Mouse (Mus musculus): ENCODE measurements around the gene Jpt1. TPM values are rescaled to one million over a fixed set of nuclear protein-coding genes. Genes with fewer than 3 reads are reported as not detected.
A peak's percentile ranks its signal among the peaks of the same experiment; 100 is the strongest.
"Not testable (repeated sequence)": the region's sequence is repeated elsewhere in the genome, so short reads cannot be mapped to it uniquely, and the experiment has no call there.

Gene Jpt1
- polyA plus RNA-seq (2017; shearing (Covaris generic)), result 100 to 1,000 TPM; 506 to 510 TPM

- ATAC-seq, result peak; percentile 95
Observed at GRCm38 (mm10) chr11:115514238-115514663, at the start of gene Jpt1. TSS of gene Jpt1 (minus strand) at chr11:115514387.

GRCm38 (mm10) chr11:115563406-115563805 lies 49.2 kb upstream of the Jpt1 start:
- ATAC-seq, result no peak

- no peak for ATAC-seq
Observed at GRCm38 (mm10) chr11:115555717-115556116, 41.5 kb upstream of the Jpt1 start.

GRCm38 (mm10) chr11:115552783-115553182 lies 38.6 kb upstream of the Jpt1 start:
- no peak for ATAC-seq

- no peak for ATAC-seq
Observed at GRCm38 (mm10) chr11:115543571-115543970, 29.4 kb upstream of the Jpt1 start.

- no peak for ATAC-seq
Observed at GRCm38 (mm10) chr11:115538045-115538444, 23.9 kb upstream of the Jpt1 start.

GRCm38 (mm10) chr11:115536856-115537568 lies 22.8 kb upstream of the Jpt1 start:
- ATAC-seq, result no peak

GRCm38 (mm10) chr11:115536038-115536681 lies 22.0 kb upstream of the Jpt1 start, which contains the start of gene Sumo2:
TSS of gene Sumo2 (minus strand) at chr11:115536276.
- peak; percentile 67 for ATAC-seq

GRCm38 (mm10) chr11:115535401-115536037 lies 21.3 kb upstream of the Jpt1 start:
- ATAC-seq, result peak; percentile 45

GRCm38 (mm10) chr11:115534759-115535371 lies 20.7 kb upstream of the Jpt1 start:
- ATAC-seq, result peak; percentile 1

- ATAC-seq, result not testable (repeated sequence)
Observed at GRCm38 (mm10) chr11:115526446-115526845, 12.3 kb upstream of the Jpt1 start.

- ATAC-seq, result no peak
Observed at GRCm38 (mm10) chr11:115522703-115523102, 8.5 kb upstream of the Jpt1 start.

- ATAC-seq, result no peak
Observed at GRCm38 (mm10) chr11:115522238-115522637, 8.1 kb upstream of the Jpt1 start.

GRCm38 (mm10) chr11:115521080-115521479 lies 6.9 kb upstream of the Jpt1 start:
- ATAC-seq, result no peak

- ATAC-seq, result no peak
Observed at GRCm38 (mm10) chr11:115520218-115520617, 6.0 kb upstream of the Jpt1 start.

GRCm38 (mm10) chr11:115519581-115519980 lies 5.4 kb upstream of the Jpt1 start:
- ATAC-seq, result no peak

GRCm38 (mm10) chr11:115518693-115519092 lies 4.5 kb upstream of the Jpt1 start:
- no peak for ATAC-seq

GRCm38 (mm10) chr11:115516942-115517341 lies 2.8 kb upstream of the Jpt1 start:
- no peak for ATAC-seq

GRCm38 (mm10) chr11:115515021-115515420 lies 834 bp upstream of the Jpt1 start:
- ATAC-seq, result no peak

GRCm38 (mm10) chr11:115513271-115514237 lies 633 bp downstream of the Jpt1 start:
- ATAC-seq, result peak; percentile 43

GRCm38 (mm10) chr11:115512407-115513183 lies 1.6 kb downstream of the Jpt1 start:
- ATAC-seq, result peak; percentile 17

Data from activated CD4-positive, CD25-positive, alpha-beta regulatory T cell, adult 4 months (primary cell).